Mouse (Mus musculus) forebrain, embryonic 12.5 days (tissue): ENCODE results near the gene S100a10. TPM values are rescaled to one million over a fixed set of nuclear protein-coding genes. Genes with fewer than 3 reads are reported as not detected.
"Not testable (repeated sequence)": the region's sequence is repeated elsewhere in the genome, so short reads cannot be mapped to it uniquely, and the experiment has no call there.

Experiments used
- ATAC-seq: fragments of 200-750 bp; cut with Nextera tagmentation; 2 replicates; pipeline ENCODE4 v1.8.0; 2017; ENCODE audit warnings: moderate TSS enrichment; ENCODE audit not compliant: low FRiP score
- H3K27ac ChIP-seq: fragments of 300-500 bp; sonication (generic); 2 replicates; pipeline ENCODE4 v1.5.1; 2016; ENCODE audit warnings: mild to moderate bottlenecking
- H3K27me3 ChIP-seq: fragments of 300-500 bp; sonication (generic); 2 replicates; pipeline ENCODE4 v1.6.1; 2016; ENCODE audit warnings: mild to moderate bottlenecking
- H3K36me3 ChIP-seq: fragments of 300-500 bp; sonication (generic); replicated peaks from 2 replicates; pipeline ENCODE4 v1.6.1; 2016; ENCODE audit warnings: mild to moderate bottlenecking
- H3K4me1 ChIP-seq: fragments of 300-500 bp; sonication (generic); 2 replicates; pipeline ENCODE4 v1.6.1; 2016
- H3K4me2 ChIP-seq: fragments of 300-500 bp; sonication (generic); 2 replicates; pipeline ENCODE4 v1.6.1; 2016; ENCODE audit warnings: mild to moderate bottlenecking, moderate library complexity
- H3K4me3 ChIP-seq: fragments of 300-500 bp; sonication (generic); replicated peaks from 2 replicates; pipeline ENCODE4 v1.5.1; 2016; ENCODE audit warnings: mild to moderate bottlenecking
- H3K9ac ChIP-seq: fragments of 300-500 bp; sonication (generic); 2 replicates; pipeline ENCODE4 v1.6.1; 2016; ENCODE audit warnings: mild to moderate bottlenecking
- H3K9me3 ChIP-seq: fragments of 300-500 bp; sonication (generic); 2 replicates; pipeline ENCODE4 v1.6.1; 2016
- WGBS: fragments of 180-500 bp; shearing (Covaris S2); methylation state at CpG from one replicate; pipeline ENCODE4 v1.1.7; 2016; 5-methylcytosine and 5-hydroxymethylcytosine counted together
- polyA plus RNA-seq: library from polyadenylated mRNA; unstranded; fragments of >200 nt; fragmentation: Nextera tagmentation; extraction: Ambion mirVana; gene quantifications from 2 replicates; pipeline ENCODE4 v1.2.1, GENCODE M21; 2016

The S100a10 gene
- polyA plus RNA-seq, 1 experiment from 2014 or later: 148 TPM

GRCm38 (mm10) chr3:93521462-93522057, 33.3 kb upstream of the S100a10 start:
- ATAC-seq: no peak
- H3K27ac ChIP-seq: no peak overlapping the region
- H3K4me2 ChIP-seq: peak overlapping the region; percentile 69; the same call in 1 of the 2 replicates
- 83% methylated on average over 8 of the region's 8 CpGs for WGBS
- H3K9me3 ChIP-seq: no peaks in the 10 kb centered on the region
- H3K36me3 ChIP-seq: no peaks in the 10 kb centered on the region
- peak overlapping the region; percentile 44; the same call in 1 of the 2 replicates for H3K4me3 ChIP-seq
- no peak overlapping the region for H3K9ac ChIP-seq
- H3K27me3 ChIP-seq: no peaks in the 10 kb centered on the region
- no peaks in the 10 kb centered on the region; the same call in 1 of the 2 replicates for H3K4me1 ChIP-seq

- Histone ChIP-seq H3K27me3 (no peaks in the 10 kb centered on the region), H3K9me3 (no peaks in the 10 kb centered on the region)
Measured at GRCm38 (mm10) chr3:93522611-93523010, 32.3 kb upstream of the S100a10 start.

GRCm38 (mm10) chr3:93527300-93527699, 27.6 kb upstream of the S100a10 start:
- Histone ChIP-seq H3K36me3 (no peaks in the 10 kb centered on the region), H3K4me3 (no peak overlapping the region), H3K9me3 (no peaks in the 10 kb centered on the region), H3K4me2 (no peak overlapping the region), H3K27ac (no peak overlapping the region), H3K4me1 (no peaks in the 10 kb centered on the region), H3K9ac (no peak overlapping the region), H3K27me3 (no peaks in the 10 kb centered on the region)
- no peak for ATAC-seq
- WGBS: 90% methylated on average over 3 of the region's 3 CpGs

More at GRCm38 (mm10) chr3:93522611-93523010, 32.3 kb upstream of the S100a10 start:
- no peaks in the 10 kb centered on the region for H3K36me3 ChIP-seq
- H3K9ac ChIP-seq: no peak overlapping the region
- H3K4me3 ChIP-seq: no peak overlapping the region
- 42% methylated on average over 7 of the region's 7 CpGs for WGBS
- no peak for ATAC-seq
- no peak overlapping the region for H3K27ac ChIP-seq
- H3K4me2 ChIP-seq: no peak overlapping the region
- no peaks in the 10 kb centered on the region; the same call in 1 of the 2 replicates for H3K4me1 ChIP-seq

- Histone ChIP-seq H3K36me3 (no peaks in the 10 kb centered on the region), H3K27me3 (no peaks in the 10 kb centered on the region), H3K9me3 (no peaks in the 10 kb centered on the region), H3K9ac (no peak overlapping the region), H3K4me1 (no peaks in the 10 kb centered on the region), H3K27ac (no peak overlapping the region), H3K4me2 (no peak overlapping the region), H3K4me3 (no peak overlapping the region)
- 80% methylated on average over 5 of the region's 5 CpGs for WGBS
- ATAC-seq: no peak
Measured at GRCm38 (mm10) chr3:93528807-93529206, 26.1 kb upstream of the S100a10 start.

GRCm38 (mm10) chr3:93537068-93537576, 17.8 kb upstream of the S100a10 start:
- no peak overlapping the region for H3K4me3 ChIP-seq
- H3K9me3 ChIP-seq: no peaks in the 10 kb centered on the region
- no peak for ATAC-seq
- 78% methylated on average over 2 of the region's 2 CpGs for WGBS
- H3K4me2 ChIP-seq: no peak overlapping the region
- H3K27me3 ChIP-seq: no peaks in the 10 kb centered on the region
- H3K9ac ChIP-seq: no peak overlapping the region
- H3K36me3 ChIP-seq: no peaks in the 10 kb centered on the region
- no peak overlapping the region for H3K27ac ChIP-seq
- no peaks in the 10 kb centered on the region for H3K4me1 ChIP-seq

GRCm38 (mm10) chr3:93538486-93538885, 16.4 kb upstream of the S100a10 start:
- H3K36me3 ChIP-seq: no peaks in the 10 kb centered on the region
- no peak overlapping the region for H3K4me2 ChIP-seq
- no peak for ATAC-seq
- H3K9me3 ChIP-seq: no peaks in the 10 kb centered on the region
- H3K4me3 ChIP-seq: no peak overlapping the region
- H3K27ac ChIP-seq: no peak overlapping the region
- H3K9ac ChIP-seq: no peak overlapping the region
- no peaks in the 10 kb centered on the region for H3K27me3 ChIP-seq
- H3K4me1 ChIP-seq: no peaks in the 10 kb centered on the region
- 85% methylated on average over 2 of the region's 2 CpGs for WGBS

- Histone ChIP-seq H3K27me3 (no peaks in the 10 kb centered on the region), H3K4me1 (no peaks in the 10 kb centered on the region), H3K9me3 (no peaks in the 10 kb centered on the region), H3K36me3 (no peaks in the 10 kb centered on the region), H3K9ac (no peak overlapping the region), H3K4me3 (no peak overlapping the region), H3K4me2 (no peak overlapping the region), H3K27ac (no peak overlapping the region)
- 76% methylated on average over 2 of the region's 2 CpGs for WGBS
- no peak for ATAC-seq
Measured at GRCm38 (mm10) chr3:93541501-93541900, 13.4 kb upstream of the S100a10 start.

GRCm38 (mm10) chr3:93544170-93544569, 10.7 kb upstream of the S100a10 start:
- not testable (repeated sequence) for H3K4me1 ChIP-seq, H3K27ac ChIP-seq, H3K4me2 ChIP-seq, ATAC-seq, H3K9me3 ChIP-seq, H3K4me3 ChIP-seq, H3K9ac ChIP-seq, H3K27me3 ChIP-seq, H3K36me3 ChIP-seq
- 86% methylated on average over 6 of the region's 6 CpGs for WGBS

GRCm38 (mm10) chr3:93547099-93547648, 7.7 kb upstream of the S100a10 start:
- Histone ChIP-seq H3K9ac (no peak overlapping the region), H3K4me1 (no peaks in the 10 kb centered on the region), H3K36me3 (no peaks in the 10 kb centered on the region), H3K27ac (no peak overlapping the region), H3K27me3 (no peaks in the 10 kb centered on the region), H3K4me2 (no peak overlapping the region), H3K9me3 (no peaks in the 10 kb centered on the region), H3K4me3 (no peak overlapping the region)
- ATAC-seq: peak; percentile 36
- 34% methylated on average over 7 of the region's 7 CpGs for WGBS

- ATAC-seq: no peak
- Histone ChIP-seq H3K9ac (no peak overlapping the region), H3K4me3 (no peak overlapping the region), H3K4me2 (no peak overlapping the region), H3K36me3 (no peaks in the 10 kb centered on the region), H3K4me1 (no peaks in the 10 kb centered on the region), H3K9me3 (no peaks in the 10 kb centered on the region), H3K27me3 (no peaks in the 10 kb centered on the region), H3K27ac (no peak overlapping the region)
- 86% methylated on average over 20 of the region's 20 CpGs for WGBS
Measured at GRCm38 (mm10) chr3:93547749-93548540, 6.9 kb upstream of the S100a10 start.

- H3K9me3 ChIP-seq: no peaks in the 10 kb centered on the region
- no peak overlapping the region for H3K4me2 ChIP-seq
- 91% methylated on average over 5 of the region's 6 CpGs for WGBS
- H3K4me3 ChIP-seq: no peak overlapping the region
- no peaks in the 10 kb centered on the region for H3K27me3 ChIP-seq
- H3K36me3 ChIP-seq: no peaks in the 10 kb centered on the region
- no peak overlapping the region for H3K9ac ChIP-seq
- ATAC-seq: no peak
- H3K4me1 ChIP-seq: no peaks in the 10 kb centered on the region
- no peak overlapping the region for H3K27ac ChIP-seq
Measured at GRCm38 (mm10) chr3:93548541-93549266, 6.2 kb upstream of the S100a10 start.

- H3K36me3 ChIP-seq: no peaks in the 10 kb centered on the region
- H3K9me3 ChIP-seq: no peaks in the 10 kb centered on the region
- H3K9ac ChIP-seq: no peak overlapping the region
- peaks cover 3% of the 10 kb centered on the region; the same call in 1 of the 2 replicates for H3K27me3 ChIP-seq
- WGBS: 83% methylated on average over 4 of the region's 4 CpGs
- H3K4me3 ChIP-seq: no peak overlapping the region
- H3K4me1 ChIP-seq: peaks cover 5% of the 10 kb centered on the region; the same call in 1 of the 2 replicates
- ATAC-seq: no peak
- no peak overlapping the region for H3K4me2 ChIP-seq
- no peak overlapping the region for H3K27ac ChIP-seq
Measured at GRCm38 (mm10) chr3:93549986-93550385, 4.9 kb upstream of the S100a10 start.
